Mouse (Mus musculus) hindbrain, embryonic 15.5 days (tissue): Measurements from ENCODE around the gene Cep128. TPM values are rescaled to one million over a fixed set of nuclear protein-coding genes. Genes with fewer than 3 reads are reported as not detected.

Experiments used
- ATAC-seq: fragments of 200-750 bp; cut with Nextera tagmentation; 2 replicates; pipeline ENCODE4 v1.8.0; 2017; ENCODE audit warnings: low read depth, moderate number of reproducible peaks, moderate TSS enrichment; ENCODE audit not compliant: low FRiP score
- H3K27ac ChIP-seq: fragments of 300-500 bp; sonication (generic); replicated peaks from 2 replicates; pipeline ENCODE4 v1.5.1; 2015; ENCODE audit warnings: mild to moderate bottlenecking, inconsistent platforms
- H3K27me3 ChIP-seq: fragments of 300-500 bp; sonication (generic); 2 replicates; pipeline ENCODE4 v1.6.1; 2015; ENCODE audit warnings: control low read depth, inconsistent platforms
- H3K36me3 ChIP-seq: fragments of 300-500 bp; sonication (generic); 2 replicates; pipeline ENCODE4 v1.6.1; 2015; ENCODE audit warnings: control low read depth, inconsistent platforms
- H3K4me1 ChIP-seq: fragments of 300-500 bp; sonication (generic); replicated peaks from 2 replicates; pipeline ENCODE4 v1.6.1; 2015; ENCODE audit warnings: control low read depth, inconsistent platforms
- H3K4me2 ChIP-seq: fragments of 300-500 bp; sonication (generic); 2 replicates; pipeline ENCODE4 v1.6.1; 2015; ENCODE audit warnings: moderate library complexity, mild to moderate bottlenecking, inconsistent platforms
- H3K4me3 ChIP-seq: fragments of 300-500 bp; sonication (generic); 2 replicates; pipeline ENCODE4 v1.5.1; 2015; ENCODE audit warnings: mild to moderate bottlenecking, inconsistent platforms
- H3K9ac ChIP-seq: fragments of 300-500 bp; sonication (generic); 2 replicates; pipeline ENCODE4 v1.6.1; 2015; ENCODE audit warnings: inconsistent platforms
- H3K9me3 ChIP-seq: fragments of 300-500 bp; sonication (generic); 2 replicates; pipeline ENCODE4 v1.6.1; 2016; ENCODE audit warnings: control low read depth, inconsistent platforms
- WGBS: fragments of 180-500 bp; shearing (Covaris S2); methylation state at CpG from one replicate; pipeline ENCODE4 v1.1.7; 2015; 5-methylcytosine and 5-hydroxymethylcytosine counted together
- polyA plus RNA-seq: library from polyadenylated mRNA; unstranded; fragments of >200 nt; fragmentation: Nextera tagmentation; extraction: Ambion mirVana; gene quantifications from 2 replicates; pipeline ENCODE4 v1.2.1, GENCODE M21; 2015

Gene Cep128
- polyA plus RNA-seq, 1 experiment from 2014 or later = 3.6 TPM

DNA sequence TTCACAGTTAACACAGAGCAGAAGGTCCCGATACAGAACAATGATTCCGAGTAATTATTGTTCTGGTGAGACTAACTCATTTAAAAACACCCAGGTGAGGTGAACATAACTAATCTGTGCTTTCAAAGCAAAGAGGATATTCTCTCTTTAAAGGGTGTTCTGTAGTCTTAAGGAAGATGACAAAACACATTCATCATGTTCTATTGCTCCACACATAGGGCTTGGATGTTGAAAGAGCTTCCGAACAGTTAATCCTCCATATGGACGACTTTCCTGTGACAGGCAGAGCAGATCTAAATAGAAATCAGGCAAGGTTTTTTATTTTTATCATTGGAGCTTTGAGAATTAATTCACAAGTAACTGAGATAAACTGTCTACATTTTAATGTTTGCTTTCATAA lies 342.8 kb downstream of the Cep128 start:
- no peaks in the 10 kb centered on the region for H3K36me3 ChIP-seq
- WGBS = 73% methylated on average over 4 of the region's 4 CpGs
- no peak for ATAC-seq
- no peaks in the 10 kb centered on the region for H3K4me1 ChIP-seq
- H3K27ac ChIP-seq = no peak overlapping the region
- no peaks in the 10 kb centered on the region for H3K27me3 ChIP-seq
- no peak overlapping the region for H3K4me3 ChIP-seq
- H3K9ac ChIP-seq = no peak overlapping the region
- H3K9me3 ChIP-seq = no peaks in the 10 kb centered on the region
- no peak overlapping the region for H3K4me2 ChIP-seq

DNA sequence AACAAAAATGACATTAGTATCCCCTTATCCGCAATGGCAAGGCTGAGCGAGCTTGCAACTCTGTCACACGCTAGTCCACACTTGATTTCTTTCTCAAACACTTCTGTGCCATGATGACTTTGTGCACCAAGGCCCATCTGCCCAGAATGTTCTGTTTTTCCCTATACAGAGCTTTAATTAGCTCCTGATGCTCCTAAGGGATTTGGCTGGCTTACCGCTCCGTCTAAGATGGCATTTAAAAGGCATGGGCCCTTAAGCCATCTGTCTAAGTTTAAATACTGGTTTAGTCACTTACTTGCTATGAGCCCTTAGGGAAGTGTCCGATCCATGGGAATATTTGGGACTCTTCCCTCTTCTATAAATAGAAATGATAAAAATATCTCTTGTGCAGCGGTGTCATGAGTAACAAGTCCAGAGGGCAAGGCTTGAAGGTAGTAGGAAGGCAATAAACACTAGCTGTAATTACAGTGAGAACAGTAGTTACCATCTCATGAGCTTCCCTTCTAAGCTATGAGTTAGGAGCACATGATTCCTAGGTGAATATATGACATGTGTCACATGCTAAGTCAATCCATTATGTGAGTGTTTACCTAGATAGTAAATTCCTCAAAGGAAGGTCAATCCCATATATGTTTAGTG lies 343.8 kb downstream of the Cep128 start:
- H3K4me3 ChIP-seq = no peak overlapping the region
- H3K4me1 ChIP-seq = no peaks in the 10 kb centered on the region
- 60% methylated on average over 7 of the region's 7 CpGs for WGBS
- no peak overlapping the region for H3K27ac ChIP-seq
- H3K9ac ChIP-seq = no peak overlapping the region
- ATAC-seq = no peak
- no peaks in the 10 kb centered on the region for H3K36me3 ChIP-seq
- no peaks in the 10 kb centered on the region for H3K9me3 ChIP-seq
- no peaks in the 10 kb centered on the region for H3K27me3 ChIP-seq
- no peak overlapping the region for H3K4me2 ChIP-seq

DNA sequence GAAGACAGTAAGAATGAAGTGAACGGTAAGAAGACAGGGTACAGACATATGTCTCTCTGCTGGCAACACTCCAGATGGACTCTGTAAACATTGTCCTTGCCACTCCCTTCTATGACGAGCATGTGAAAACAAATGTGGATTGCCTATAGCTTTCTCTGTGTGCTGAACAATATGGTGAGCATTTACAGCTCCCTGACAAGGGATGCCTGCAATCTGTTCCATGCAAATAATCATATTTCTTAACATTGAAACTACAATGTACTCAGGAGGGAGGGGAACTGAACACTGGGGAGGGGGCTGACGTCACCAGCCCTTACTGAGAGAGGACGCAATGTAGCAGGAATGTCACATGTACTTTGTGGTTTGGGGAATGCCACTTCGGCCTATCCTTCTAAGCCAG lies 355.1 kb downstream of the Cep128 start:
- 72% methylated on average over 5 of the region's 5 CpGs for WGBS
- Histone ChIP-seq H3K27me3 (no peaks in the 10 kb centered on the region), H3K27ac (no peak overlapping the region), H3K4me3 (no peak overlapping the region), H3K36me3 (no peaks in the 10 kb centered on the region), H3K9me3 (no peaks in the 10 kb centered on the region), H3K4me1 (no peaks in the 10 kb centered on the region), H3K4me2 (no peak overlapping the region), H3K9ac (no peak overlapping the region)
- ATAC-seq = no peak

DNA sequence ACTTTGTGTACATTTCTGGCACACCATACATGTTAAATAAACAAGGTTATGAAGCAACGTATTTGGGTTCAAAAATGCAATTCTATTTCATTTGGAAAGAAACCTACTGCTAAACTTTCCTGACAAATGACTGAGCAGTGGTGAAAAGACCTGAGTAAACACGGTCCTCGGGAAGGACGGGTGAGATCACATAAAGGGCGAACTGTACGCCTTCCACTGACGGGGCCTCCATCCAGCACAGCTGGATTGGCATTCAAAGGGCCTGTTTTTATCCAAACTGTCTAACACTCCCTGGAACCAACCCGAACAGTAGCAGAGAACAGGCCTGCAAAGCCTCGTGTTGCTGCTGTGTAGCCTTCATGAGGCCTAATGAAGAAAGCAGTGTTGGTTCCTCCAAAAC lies 356.5 kb downstream of the Cep128 start:
- Histone ChIP-seq H3K9ac (no peak overlapping the region), H3K36me3 (no peaks in the 10 kb centered on the region), H3K9me3 (no peaks in the 10 kb centered on the region), H3K27me3 (no peaks in the 10 kb centered on the region), H3K4me2 (no peak overlapping the region), H3K4me3 (no peak overlapping the region), H3K4me1 (no peaks in the 10 kb centered on the region), H3K27ac (no peak overlapping the region)
- 83% methylated on average over 9 of the region's 9 CpGs for WGBS
- ATAC-seq = no peak

DNA sequence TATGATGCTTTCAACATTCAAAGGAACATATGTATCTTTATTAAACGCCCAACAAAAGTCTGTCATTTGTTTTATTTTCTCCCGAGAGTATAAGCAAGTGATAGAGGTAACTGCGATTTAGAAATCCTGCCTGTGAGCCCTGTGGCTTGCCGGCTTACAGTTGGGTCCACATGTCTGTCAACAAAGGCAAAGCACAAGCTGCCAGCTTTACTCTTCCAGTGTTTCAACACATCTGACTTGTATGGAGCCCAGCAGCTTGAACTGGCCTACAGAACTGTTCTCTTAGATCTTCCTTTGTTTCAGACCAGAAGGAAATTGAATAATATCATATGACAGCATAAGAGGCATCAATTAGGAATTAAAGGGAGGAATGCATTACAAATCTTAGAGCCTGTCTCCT lies 357.1 kb downstream of the Cep128 start:
- no peaks in the 10 kb centered on the region for H3K9me3 ChIP-seq
- H3K9ac ChIP-seq = no peak overlapping the region
- ATAC-seq = no peak
- H3K36me3 ChIP-seq = no peaks in the 10 kb centered on the region
- no peaks in the 10 kb centered on the region for H3K27me3 ChIP-seq
- no peaks in the 10 kb centered on the region for H3K4me1 ChIP-seq
- no peak overlapping the region for H3K4me3 ChIP-seq
- H3K4me2 ChIP-seq = no peak overlapping the region
- 90% methylated on average over 4 of the region's 4 CpGs for WGBS
- H3K27ac ChIP-seq = no peak overlapping the region

DNA sequence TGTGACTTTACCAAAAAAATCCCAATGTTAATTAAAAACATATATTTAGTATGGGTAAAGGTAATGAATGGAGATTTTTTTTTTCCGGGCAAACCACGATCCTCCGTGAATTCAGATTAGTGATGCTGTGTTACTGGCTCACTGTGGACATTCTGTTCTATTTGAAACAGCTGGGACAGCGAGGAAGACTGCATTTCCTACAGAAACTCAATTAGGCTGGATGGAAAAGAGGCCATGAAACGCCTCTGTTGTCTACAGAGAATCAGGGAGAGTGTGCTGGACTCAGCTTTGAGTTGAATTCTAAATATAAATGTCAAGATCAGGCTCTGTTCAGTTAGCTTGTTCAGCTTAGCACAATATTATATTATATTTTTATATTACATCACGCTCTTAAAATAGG lies 369.1 kb downstream of the Cep128 start:
- Histone ChIP-seq H3K36me3 (no peaks in the 10 kb centered on the region), H3K4me3 (no peak overlapping the region), H3K27ac (no peak overlapping the region; the same call in 1 of the 2 replicates), H3K4me1 (no peaks in the 10 kb centered on the region), H3K4me2 (no peak overlapping the region), H3K9ac (no peak overlapping the region), H3K27me3 (no peaks in the 10 kb centered on the region), H3K9me3 (no peaks in the 10 kb centered on the region)
- no peak for ATAC-seq
- 72% methylated on average over 6 of the region's 6 CpGs for WGBS

DNA sequence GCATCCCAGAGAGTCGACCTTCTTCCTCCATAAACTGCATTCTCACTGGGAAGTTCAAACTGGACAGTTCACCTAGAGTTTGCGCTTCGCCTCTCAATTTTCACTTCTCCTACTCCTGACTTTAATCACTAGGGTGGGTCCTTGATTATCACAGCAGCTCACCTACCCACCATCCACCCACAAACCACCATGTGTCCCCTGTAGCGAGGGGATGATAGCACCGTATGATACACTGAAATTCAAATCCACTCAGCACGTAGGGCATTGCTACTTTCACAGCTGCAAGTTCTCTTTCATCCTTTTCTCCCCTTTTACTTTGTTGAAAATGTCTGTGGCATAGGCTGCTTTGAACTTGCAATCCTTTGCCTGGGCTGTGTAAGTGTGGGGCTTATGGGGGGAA lies 371.2 kb downstream of the Cep128 start:
- no peak overlapping the region for H3K9ac ChIP-seq
- H3K27ac ChIP-seq = no peak overlapping the region
- H3K4me2 ChIP-seq = no peak overlapping the region
- H3K36me3 ChIP-seq = no peaks in the 10 kb centered on the region
- no peak for ATAC-seq
- WGBS = 91% methylated on average over 6 of the region's 6 CpGs
- H3K4me1 ChIP-seq = no peaks in the 10 kb centered on the region
- H3K27me3 ChIP-seq = no peaks in the 10 kb centered on the region
- H3K9me3 ChIP-seq = no peaks in the 10 kb centered on the region
- H3K4me3 ChIP-seq = no peak overlapping the region

DNA sequence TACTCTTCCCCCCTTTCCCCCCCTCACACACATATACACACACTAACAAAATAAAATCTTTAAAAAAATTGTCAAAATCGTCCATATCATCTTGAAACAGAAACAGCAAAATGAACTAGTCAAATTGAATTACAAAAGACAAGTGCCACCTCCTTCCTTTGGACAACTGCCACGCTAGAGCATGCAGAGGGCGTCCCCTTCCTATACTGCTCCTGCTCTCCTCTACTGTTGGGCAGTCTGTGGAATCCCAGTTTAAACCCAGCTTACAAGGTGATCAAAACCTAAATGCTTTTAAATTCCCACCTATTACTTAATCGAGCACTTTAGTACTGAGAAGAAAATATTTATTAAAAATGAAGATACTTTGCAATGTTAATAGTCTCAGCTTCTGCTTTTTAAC lies 372.0 kb downstream of the Cep128 start:
- WGBS = 65% methylated on average over 4 of the region's 4 CpGs
- Histone ChIP-seq H3K27me3 (no peaks in the 10 kb centered on the region), H3K36me3 (no peaks in the 10 kb centered on the region), H3K9me3 (no peaks in the 10 kb centered on the region), H3K4me3 (no peak overlapping the region), H3K9ac (no peak overlapping the region), H3K4me2 (no peak overlapping the region), H3K27ac (no peak overlapping the region), H3K4me1 (no peaks in the 10 kb centered on the region)
- no peak for ATAC-seq

DNA sequence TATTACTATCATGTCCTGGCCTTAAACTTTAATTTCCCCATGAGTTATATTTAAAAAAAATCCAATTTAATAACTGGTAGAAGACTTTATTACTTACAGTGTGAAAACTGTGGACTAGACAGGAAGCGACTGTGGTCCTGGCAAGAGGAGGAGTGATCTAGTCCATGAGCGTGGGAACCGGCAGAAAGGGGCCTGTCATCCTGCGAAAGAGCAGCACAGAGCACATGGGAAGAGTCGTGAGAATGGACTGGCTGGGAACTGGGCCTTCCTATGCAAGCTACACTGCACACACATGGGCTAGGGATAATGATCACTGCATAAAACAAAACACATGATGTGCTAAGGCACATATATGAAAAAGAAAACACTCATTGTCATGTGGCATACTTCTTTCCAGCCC lies 375.5 kb downstream of the Cep128 start:
- H3K9ac ChIP-seq = no peak overlapping the region
- no peak overlapping the region for H3K27ac ChIP-seq
- no peaks in the 10 kb centered on the region for H3K9me3 ChIP-seq
- no peaks in the 10 kb centered on the region for H3K4me1 ChIP-seq
- ATAC-seq = no peak
- H3K36me3 ChIP-seq = no peaks in the 10 kb centered on the region
- H3K27me3 ChIP-seq = no peaks in the 10 kb centered on the region
- WGBS = 80% methylated on average over 5 of the region's 5 CpGs
- H3K4me3 ChIP-seq = no peak overlapping the region
- no peak overlapping the region for H3K4me2 ChIP-seq

DNA sequence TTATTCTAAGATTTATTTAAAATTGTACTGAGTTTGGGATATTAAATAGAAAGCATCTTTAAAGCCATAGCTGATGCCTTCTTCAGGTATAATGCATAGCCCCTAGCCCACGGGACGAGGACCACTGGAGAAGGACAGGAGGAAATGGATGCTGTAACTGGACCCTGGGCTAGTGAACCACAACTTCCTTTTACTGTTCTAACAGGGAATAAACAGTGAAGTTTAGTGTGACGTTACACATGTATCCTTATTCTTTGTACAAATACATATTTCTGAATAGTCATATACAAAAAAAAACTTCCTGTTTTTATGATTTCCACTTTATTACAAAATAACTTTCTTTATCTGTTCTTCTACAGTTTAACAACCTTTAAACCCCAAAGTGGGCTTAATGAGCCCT lies 376.0 kb downstream of the Cep128 start:
- no peaks in the 10 kb centered on the region for H3K36me3 ChIP-seq
- no peaks in the 10 kb centered on the region for H3K9me3 ChIP-seq
- no peak overlapping the region for H3K9ac ChIP-seq
- no peak overlapping the region for H3K27ac ChIP-seq
- WGBS = 88% methylated on average over 3 of the region's 3 CpGs
- H3K27me3 ChIP-seq = no peaks in the 10 kb centered on the region
- no peak for ATAC-seq
- H3K4me2 ChIP-seq = no peak overlapping the region
- no peak overlapping the region for H3K4me3 ChIP-seq
- no peaks in the 10 kb centered on the region for H3K4me1 ChIP-seq

DNA sequence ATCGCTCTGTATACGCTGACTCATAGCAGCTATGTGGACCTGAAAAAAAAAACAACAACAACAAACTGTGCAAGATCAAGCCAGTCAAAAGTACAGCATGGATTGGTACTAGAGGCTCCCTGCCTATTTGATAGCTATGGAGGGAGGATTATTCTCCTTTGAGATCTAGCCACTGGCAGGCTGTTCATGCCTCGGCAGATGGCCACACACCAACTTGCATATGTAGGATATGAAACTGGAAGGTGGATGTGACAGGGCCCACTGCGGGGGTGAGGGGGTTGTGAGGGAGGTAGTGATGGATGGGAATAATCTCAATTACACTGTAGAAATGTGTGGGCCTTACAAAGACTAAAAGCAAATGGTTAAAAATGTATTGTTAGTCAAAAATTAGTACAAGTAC lies 386.7 kb downstream of the Cep128 start:
- Histone ChIP-seq H3K4me1 (no peaks in the 10 kb centered on the region), H3K27ac (no peak overlapping the region), H3K36me3 (no peaks in the 10 kb centered on the region), H3K9me3 (no peaks in the 10 kb centered on the region), H3K4me3 (no peak overlapping the region), H3K27me3 (no peaks in the 10 kb centered on the region), H3K9ac (no peak overlapping the region), H3K4me2 (no peak overlapping the region)
- no peak for ATAC-seq
- 90% methylated on average over 4 of the region's 4 CpGs for WGBS

DNA sequence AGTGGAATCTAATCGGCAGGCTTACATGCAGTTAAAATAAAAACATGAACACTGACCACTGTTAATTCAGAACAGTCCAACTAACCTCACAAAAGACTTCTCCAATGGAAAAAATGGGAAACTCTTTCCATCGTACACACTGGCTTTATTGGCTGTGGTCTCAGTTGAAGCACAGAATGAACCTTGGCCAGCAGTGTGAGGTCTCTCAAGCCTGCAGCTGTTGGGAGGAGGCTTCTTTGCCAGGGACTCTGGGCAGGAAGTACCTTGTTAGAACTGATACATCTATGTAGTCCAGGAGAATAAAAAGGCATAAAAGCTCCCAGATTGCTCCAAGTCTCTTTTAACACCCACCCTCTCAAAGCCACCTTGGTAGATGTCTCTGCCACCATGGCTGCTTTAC lies 390.9 kb downstream of the Cep128 start:
- H3K36me3 ChIP-seq = no peaks in the 10 kb centered on the region
- no peaks in the 10 kb centered on the region for H3K9me3 ChIP-seq
- no peak overlapping the region for H3K27ac ChIP-seq
- no peak overlapping the region for H3K4me2 ChIP-seq
- no peaks in the 10 kb centered on the region for H3K27me3 ChIP-seq
- no peak overlapping the region for H3K9ac ChIP-seq
- no peak for ATAC-seq
- no peak overlapping the region for H3K4me3 ChIP-seq
- WGBS = 88% methylated on average over 2 of the region's 2 CpGs
- H3K4me1 ChIP-seq = no peaks in the 10 kb centered on the region

DNA sequence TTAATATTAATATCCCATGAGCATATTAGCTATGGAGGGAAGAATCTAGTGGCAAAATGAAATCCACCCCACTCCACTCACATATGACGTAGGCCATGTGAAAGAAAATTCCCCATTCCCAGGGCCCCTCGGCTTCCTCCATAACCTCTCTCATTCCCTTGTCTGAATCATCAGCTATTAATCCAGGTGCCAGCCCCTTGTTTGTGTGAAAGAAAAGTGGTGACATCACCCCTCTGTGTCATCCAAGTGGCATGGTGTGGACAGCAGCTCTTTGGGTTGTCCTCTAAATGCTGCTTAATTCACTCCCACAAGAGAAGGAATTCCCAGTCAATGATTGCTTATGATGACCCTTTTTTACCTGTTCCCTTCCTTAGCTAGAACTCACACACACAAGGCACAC lies 396.4 kb downstream of the Cep128 start:
- Histone ChIP-seq H3K4me2 (no peak overlapping the region), H3K27me3 (no peaks in the 10 kb centered on the region), H3K4me1 (no peaks in the 10 kb centered on the region), H3K9me3 (no peaks in the 10 kb centered on the region), H3K27ac (no peak overlapping the region), H3K4me3 (no peak overlapping the region), H3K36me3 (no peaks in the 10 kb centered on the region), H3K9ac (no peak overlapping the region)
- 74% methylated on average over 2 of the region's 2 CpGs for WGBS
- no peak for ATAC-seq
